Mouse (Mus musculus) forebrain, embryonic 12.5 days (tissue): ENCODE measurements around the gene Slc25a44. TPM values are rescaled to one million over a fixed set of nuclear protein-coding genes. Genes with fewer than 3 reads are reported as not detected.
A peak's percentile ranks its signal among the peaks of the same experiment; 100 is the strongest.

ENCODE experiments used
- ATAC-seq: fragments of 200-750 bp; cut with Nextera tagmentation; 2 replicates; pipeline ENCODE4 v1.8.0; 2017; ENCODE audit warnings: moderate TSS enrichment; ENCODE audit not compliant: low FRiP score
- H3K27ac ChIP-seq: fragments of 300-500 bp; sonication (generic); 2 replicates; pipeline ENCODE4 v1.5.1; 2016; ENCODE audit warnings: mild to moderate bottlenecking
- H3K27me3 ChIP-seq: fragments of 300-500 bp; sonication (generic); 2 replicates; pipeline ENCODE4 v1.6.1; 2016; ENCODE audit warnings: mild to moderate bottlenecking
- H3K36me3 ChIP-seq: fragments of 300-500 bp; sonication (generic); replicated peaks from 2 replicates; pipeline ENCODE4 v1.6.1; 2016; ENCODE audit warnings: mild to moderate bottlenecking
- H3K4me1 ChIP-seq: fragments of 300-500 bp; sonication (generic); 2 replicates; pipeline ENCODE4 v1.6.1; 2016
- H3K4me2 ChIP-seq: fragments of 300-500 bp; sonication (generic); 2 replicates; pipeline ENCODE4 v1.6.1; 2016; ENCODE audit warnings: mild to moderate bottlenecking, moderate library complexity
- H3K4me3 ChIP-seq: fragments of 300-500 bp; sonication (generic); replicated peaks from 2 replicates; pipeline ENCODE4 v1.5.1; 2016; ENCODE audit warnings: mild to moderate bottlenecking
- H3K9ac ChIP-seq: fragments of 300-500 bp; sonication (generic); 2 replicates; pipeline ENCODE4 v1.6.1; 2016; ENCODE audit warnings: mild to moderate bottlenecking
- H3K9me3 ChIP-seq: fragments of 300-500 bp; sonication (generic); 2 replicates; pipeline ENCODE4 v1.6.1; 2016
- WGBS: fragments of 180-500 bp; shearing (Covaris S2); methylation state at CpG from one replicate; pipeline ENCODE4 v1.1.7; 2016; 5-methylcytosine and 5-hydroxymethylcytosine counted together
- polyA plus RNA-seq: library from polyadenylated mRNA; unstranded; fragments of >200 nt; fragmentation: Nextera tagmentation; extraction: Ambion mirVana; gene quantifications from 2 replicates; pipeline ENCODE4 v1.2.1, GENCODE M21; 2016

The Slc25a44 gene
- 22.7 and 24.9 TPM in 2 replicates for polyA plus RNA-seq

DNA sequence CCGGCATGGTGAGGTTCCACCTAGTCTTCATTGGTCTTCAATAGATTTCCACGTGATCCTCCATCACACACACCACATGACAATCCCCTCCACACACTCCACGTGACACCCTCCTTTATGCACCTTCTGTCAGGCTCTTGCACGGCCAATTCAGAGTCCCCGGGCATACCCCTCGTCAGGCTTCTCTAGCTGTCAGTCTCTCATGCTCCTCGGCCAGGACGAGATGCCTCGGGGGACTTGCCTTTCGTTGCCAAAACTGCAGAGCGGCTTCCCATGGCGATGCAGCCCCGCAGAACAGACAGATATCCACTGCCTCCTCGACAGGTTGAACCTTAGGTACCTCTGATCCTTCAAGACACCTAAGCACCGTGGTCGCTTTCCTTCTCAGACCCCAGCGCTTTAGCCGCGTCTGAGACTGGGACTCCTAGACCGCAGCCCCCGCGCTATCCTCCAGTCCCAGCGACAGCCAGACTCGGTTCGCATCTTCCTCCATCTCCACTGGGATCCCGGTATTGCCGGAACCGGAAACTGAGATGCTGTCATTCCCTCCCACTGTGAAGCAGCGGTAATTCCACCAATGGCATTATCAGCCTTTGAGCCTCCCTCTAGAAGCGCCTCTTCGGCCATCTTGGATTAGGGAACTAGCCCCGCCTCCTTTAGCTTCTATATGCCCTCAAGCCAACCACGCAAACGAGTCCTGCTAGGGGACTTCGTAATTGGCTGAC lies at the start of gene Slc25a44:
Slc25a44 (minus strand) TSS at position 535 of the 725 bp plus-strand sequence.
- H3K27me3 ChIP-seq = no peaks in the 10 kb centered on the region
- peaks cover 25% of the 10 kb centered on the region for H3K4me1 ChIP-seq
- ATAC-seq = peak; percentile 97
- peak within 1 kb of the TSS; percentile 74 for H3K9ac ChIP-seq
- H3K36me3 ChIP-seq = peaks cover 18% of the 10 kb centered on the region
- peak within 1 kb of the TSS; percentile 53; the same call in 1 of the 2 replicates for H3K27ac ChIP-seq
- H3K4me2 ChIP-seq = peak within 1 kb of the TSS; percentile 96
- H3K4me3 ChIP-seq = peak within 1 kb of the TSS; percentile 80
- H3K9me3 ChIP-seq = no peaks in the 10 kb centered on the region
- 1% methylated on average over 35 of the region's 35 CpGs for WGBS

DNA sequence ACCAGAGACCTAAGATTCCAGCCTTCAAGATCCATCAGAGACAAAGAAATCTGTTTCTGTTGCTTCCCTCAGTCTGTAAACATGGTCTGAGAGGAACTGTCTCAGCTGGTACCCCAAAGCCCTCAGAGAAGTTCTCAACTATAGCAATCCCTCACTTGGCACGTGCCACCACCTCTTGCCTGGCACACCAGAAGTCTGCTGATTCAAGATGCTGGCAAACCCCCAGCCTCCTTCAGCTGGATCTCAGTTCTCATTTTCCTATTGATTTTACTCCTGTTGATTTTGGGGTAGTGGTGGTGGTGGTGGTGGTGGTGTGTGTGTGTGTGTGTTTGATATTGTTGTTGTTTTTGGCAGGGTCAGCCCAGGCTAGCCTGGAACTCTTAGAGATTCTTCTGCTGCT lies 48.6 kb upstream of the Slc25a44 start:
- H3K27me3 ChIP-seq = peaks cover 1% of the 10 kb centered on the region; the same call in 1 of the 2 replicates
- no peaks in the 10 kb centered on the region for H3K9me3 ChIP-seq
- peaks cover 10% of the 10 kb centered on the region for H3K4me1 ChIP-seq
- no peak for ATAC-seq
- H3K27ac ChIP-seq = no peak overlapping the region
- no peak overlapping the region for H3K4me2 ChIP-seq
- no peak overlapping the region for H3K9ac ChIP-seq
- H3K36me3 ChIP-seq = no peaks in the 10 kb centered on the region
- H3K4me3 ChIP-seq = no peak overlapping the region
- WGBS = 89% methylated on average over 1 of the region's 1 CpGs

DNA sequence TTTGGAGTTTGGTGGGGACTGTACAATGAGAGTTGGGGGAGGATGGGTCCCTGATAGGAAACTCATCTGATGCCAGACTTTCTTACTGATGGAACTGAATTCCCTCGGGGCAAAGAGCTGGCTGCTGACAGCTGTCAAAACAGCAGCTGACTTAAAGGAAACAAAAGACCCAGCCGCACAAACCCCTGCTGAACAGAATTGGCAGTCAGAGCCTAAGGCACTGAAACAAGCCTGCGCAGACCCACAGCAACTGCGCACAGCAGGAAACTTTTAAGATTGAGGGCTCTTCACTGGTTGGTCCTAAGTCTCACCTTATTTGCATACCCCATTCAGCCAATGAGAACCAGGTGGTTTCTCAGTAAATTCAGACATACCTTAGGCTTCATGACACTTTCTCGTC lies 48.1 kb upstream of the Slc25a44 start:
- H3K9me3 ChIP-seq = no peaks in the 10 kb centered on the region
- H3K4me2 ChIP-seq = no peak overlapping the region
- H3K27me3 ChIP-seq = peaks cover 7% of the 10 kb centered on the region; the same call in 1 of the 2 replicates
- H3K4me3 ChIP-seq = no peak overlapping the region
- peak overlapping the region; percentile 37; the same call in 1 of the 2 replicates for H3K27ac ChIP-seq
- peak; percentile 58 for ATAC-seq
- H3K4me1 ChIP-seq = peaks cover 10% of the 10 kb centered on the region
- H3K9ac ChIP-seq = no peak overlapping the region
- H3K36me3 ChIP-seq = no peaks in the 10 kb centered on the region
- 25% methylated on average over 5 of the region's 5 CpGs for WGBS

DNA sequence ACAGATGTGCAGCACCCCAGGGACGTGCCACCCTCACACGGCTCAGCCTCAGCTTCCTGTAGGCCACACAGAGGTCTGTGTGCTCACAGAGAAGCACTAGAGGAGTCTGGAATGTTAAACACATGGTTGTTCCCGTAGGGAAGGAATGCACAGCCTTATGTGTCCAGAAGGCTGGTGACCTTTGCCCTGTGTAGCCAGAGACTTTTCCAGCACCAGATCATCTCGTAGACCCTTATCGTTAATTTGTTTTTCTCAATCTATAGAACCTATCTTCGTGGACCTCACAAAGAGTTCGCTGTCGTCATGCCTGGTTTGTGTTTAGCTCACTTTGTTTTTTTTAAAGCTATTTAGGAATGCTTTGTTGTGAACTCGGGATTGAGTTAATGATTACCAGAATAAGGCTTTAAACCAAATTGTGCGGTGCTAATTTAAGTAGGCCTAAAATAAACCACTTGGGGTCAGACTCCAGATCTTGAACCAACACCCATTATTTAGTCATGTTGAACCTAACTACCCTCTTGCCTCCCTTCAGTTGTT lies 46.1 kb upstream of the Slc25a44 start:
- no peak overlapping the region for H3K4me3 ChIP-seq
- 73% methylated on average over 10 of the region's 10 CpGs for WGBS
- ATAC-seq = no peak
- H3K4me2 ChIP-seq = no peak overlapping the region
- H3K27ac ChIP-seq = no peak overlapping the region
- H3K4me1 ChIP-seq = peaks cover 8% of the 10 kb centered on the region
- no peak overlapping the region for H3K9ac ChIP-seq
- H3K9me3 ChIP-seq = no peaks in the 10 kb centered on the region
- H3K36me3 ChIP-seq = no peaks in the 10 kb centered on the region
- H3K27me3 ChIP-seq = peaks cover 13% of the 10 kb centered on the region

DNA sequence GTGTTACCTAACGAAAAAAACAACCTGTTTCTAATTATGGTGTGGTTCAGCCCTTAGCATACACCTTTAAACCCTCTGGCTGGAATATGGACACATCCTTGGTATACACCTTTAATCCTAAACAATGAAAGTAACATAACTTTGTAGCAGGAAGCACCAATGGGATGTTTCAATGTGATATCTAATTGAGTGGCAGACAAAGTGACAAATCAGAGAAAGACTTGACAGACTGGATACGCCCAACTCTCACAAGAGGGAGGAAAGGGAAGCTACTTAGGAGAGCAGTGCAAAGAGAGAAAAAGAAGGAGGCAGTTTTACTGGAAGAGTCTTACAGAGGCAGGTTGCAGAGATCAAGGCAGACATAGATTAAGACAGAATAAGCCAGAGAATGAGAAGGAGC lies 44.5 kb upstream of the Slc25a44 start:
- no peak for ATAC-seq
- H3K27me3 ChIP-seq = peaks cover 13% of the 10 kb centered on the region
- no peaks in the 10 kb centered on the region for H3K36me3 ChIP-seq
- WGBS = 82% methylated on average over 2 of the region's 2 CpGs
- no peak overlapping the region for H3K4me2 ChIP-seq
- H3K4me3 ChIP-seq = no peak overlapping the region
- H3K9ac ChIP-seq = no peak overlapping the region
- H3K9me3 ChIP-seq = no peaks in the 10 kb centered on the region
- peaks cover 8% of the 10 kb centered on the region for H3K4me1 ChIP-seq
- H3K27ac ChIP-seq = no peak overlapping the region

DNA sequence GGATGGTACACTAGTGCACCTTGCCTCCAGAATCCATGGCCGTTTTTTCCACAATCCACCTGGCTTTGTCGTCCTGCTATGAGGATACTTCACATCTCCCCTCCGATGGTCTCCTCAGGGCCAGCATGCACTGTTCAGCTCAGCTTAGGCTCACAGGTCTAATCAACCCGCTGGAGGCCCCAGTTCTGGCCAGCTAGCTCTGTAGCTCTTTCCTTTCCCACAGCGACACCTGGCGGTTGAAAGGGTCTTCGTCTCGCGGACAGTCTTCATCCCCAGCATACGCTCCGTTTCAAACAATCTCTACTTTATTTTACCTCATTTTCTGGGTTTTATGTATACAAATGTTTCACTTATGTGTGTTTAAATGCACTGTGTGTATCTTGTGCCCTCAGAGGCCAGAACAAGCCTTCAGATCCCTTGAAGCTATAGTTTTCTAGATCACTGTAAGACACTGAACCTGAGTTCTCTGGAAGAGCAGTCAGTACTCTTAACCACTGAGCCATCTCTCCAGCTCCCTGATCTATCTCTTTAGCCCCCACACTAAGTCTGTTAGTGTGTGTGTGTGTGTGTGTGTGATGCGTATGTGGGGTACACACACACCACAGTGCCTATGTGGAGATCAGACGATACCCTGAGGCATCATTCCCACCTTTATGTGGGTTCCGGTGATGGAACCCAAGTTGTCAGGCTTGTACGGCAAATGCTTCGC lies 42.3 kb upstream of the Slc25a44 start:
- H3K4me3 ChIP-seq = no peak overlapping the region
- 27% methylated on average over 16 of the region's 16 CpGs for WGBS
- H3K4me1 ChIP-seq = no peaks in the 10 kb centered on the region
- peaks cover 16% of the 10 kb centered on the region for H3K27me3 ChIP-seq
- H3K9me3 ChIP-seq = no peaks in the 10 kb centered on the region
- H3K36me3 ChIP-seq = no peaks in the 10 kb centered on the region
- no peak overlapping the region for H3K4me2 ChIP-seq
- H3K27ac ChIP-seq = no peak overlapping the region
- H3K9ac ChIP-seq = no peak overlapping the region
- peak; percentile 81 for ATAC-seq

DNA sequence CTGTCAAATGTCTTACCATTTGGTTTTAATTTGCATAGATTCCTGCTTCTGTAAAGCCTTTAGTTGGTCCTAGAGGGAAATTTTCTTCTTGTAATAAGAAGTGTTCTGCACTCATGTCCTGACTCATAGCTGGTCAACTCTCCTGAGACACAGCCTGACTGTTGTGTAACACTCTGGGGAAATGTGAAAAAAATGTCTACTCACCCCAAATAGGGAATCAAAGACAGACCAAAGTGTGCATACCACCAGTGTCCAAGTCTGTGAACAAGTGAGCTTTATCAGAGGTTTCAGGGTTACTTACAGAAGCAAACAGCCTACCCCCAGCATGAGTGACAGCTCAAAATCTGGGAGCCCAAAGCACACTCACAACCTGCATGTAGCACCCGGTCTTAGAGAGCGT lies 40.2 kb upstream of the Slc25a44 start:
- Histone ChIP-seq H3K4me1 (peaks cover 9% of the 10 kb centered on the region; the same call in 1 of the 2 replicates), H3K9ac (no peak overlapping the region), H3K27me3 (peaks cover 24% of the 10 kb centered on the region), H3K4me2 (no peak overlapping the region), H3K4me3 (no peak overlapping the region), H3K27ac (no peak overlapping the region), H3K9me3 (no peaks in the 10 kb centered on the region), H3K36me3 (no peaks in the 10 kb centered on the region)
- WGBS = 87% methylated on average over 2 of the region's 2 CpGs
- ATAC-seq = no peak

DNA sequence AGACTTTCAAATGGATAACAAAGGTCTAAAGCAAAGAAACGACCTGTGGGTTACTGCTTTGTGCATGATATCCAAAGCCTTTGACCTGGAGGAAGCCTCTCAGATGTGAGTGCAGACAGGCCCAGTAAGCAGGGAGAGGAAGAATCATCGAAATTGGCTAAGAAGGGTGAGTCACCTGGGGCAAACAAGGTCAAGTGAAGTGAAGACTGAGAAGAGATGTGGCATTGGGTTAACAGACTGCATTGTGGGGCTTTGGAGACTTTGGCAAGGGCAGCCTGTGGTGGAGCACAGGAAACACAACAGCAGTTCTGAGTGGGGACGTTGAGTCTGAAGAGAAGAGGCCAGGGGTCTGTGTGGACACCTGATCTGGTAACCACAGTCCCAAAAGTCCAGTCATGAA lies 39.5 kb upstream of the Slc25a44 start:
- no peak overlapping the region for H3K4me2 ChIP-seq
- no peaks in the 10 kb centered on the region for H3K36me3 ChIP-seq
- H3K27me3 ChIP-seq = peaks cover 28% of the 10 kb centered on the region
- H3K4me3 ChIP-seq = no peak overlapping the region
- WGBS = 54% methylated on average over 3 of the region's 3 CpGs
- no peak overlapping the region for H3K27ac ChIP-seq
- no peak for ATAC-seq
- H3K9ac ChIP-seq = no peak overlapping the region
- peaks cover 9% of the 10 kb centered on the region; the same call in 1 of the 2 replicates for H3K4me1 ChIP-seq
- no peaks in the 10 kb centered on the region for H3K9me3 ChIP-seq

DNA sequence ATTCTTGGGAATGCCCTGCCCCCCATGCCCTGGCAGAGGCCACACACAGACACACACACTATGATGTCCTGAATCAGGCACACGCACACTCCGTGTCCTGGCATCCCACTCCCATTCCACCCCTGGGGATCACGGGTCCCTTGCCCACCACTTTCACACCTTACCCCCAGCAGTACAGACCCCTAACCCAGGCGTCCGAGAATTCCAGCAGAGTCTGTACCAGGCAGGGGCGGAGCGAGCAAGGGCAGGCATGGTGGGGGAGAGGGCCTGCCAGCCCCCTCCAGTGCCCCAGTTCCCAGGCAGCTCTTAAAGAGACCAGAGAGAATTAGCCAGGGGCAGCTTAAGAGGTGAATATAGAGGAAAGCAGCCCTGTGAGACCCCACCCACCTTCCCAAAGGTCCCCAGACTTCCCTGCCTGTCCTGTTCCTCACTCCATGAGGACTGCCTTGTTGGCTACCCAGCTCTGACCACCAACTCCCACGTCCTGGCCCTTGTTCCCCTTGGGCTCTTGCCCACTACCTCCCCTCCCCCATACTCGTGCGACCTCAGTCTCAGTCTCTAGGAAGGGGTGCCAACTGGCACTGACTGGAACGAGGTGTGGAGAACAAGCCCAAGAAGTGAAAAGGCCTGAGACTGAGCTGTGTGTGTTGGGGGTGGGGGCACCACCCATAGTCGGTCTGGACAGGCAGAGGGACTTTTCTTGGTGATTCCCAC lies 36.2 kb upstream of the Slc25a44 start, which contains the start of gene Sema4a:
Sema4a (minus strand) TSS at position 200 of the 714 bp plus-strand sequence.
- H3K27ac ChIP-seq = peak within 1 kb of the TSS; percentile 31; the same call in 1 of the 2 replicates
- H3K4me3 ChIP-seq = no peak within 1 kb of the TSS
- peaks cover 15% of the 10 kb centered on the region; the same call in 1 of the 2 replicates for H3K27me3 ChIP-seq
- no peaks in the 10 kb centered on the region for H3K9me3 ChIP-seq
- no peaks in the 10 kb centered on the region for H3K36me3 ChIP-seq
- H3K9ac ChIP-seq = no peak within 1 kb of the TSS
- WGBS = 45% methylated on average over 12 of the region's 12 CpGs
- H3K4me2 ChIP-seq = 0 out of 2 replicates have a peak within 1 kb of the TSS, but pooled peaks have one; percentile 10
- no peak for ATAC-seq
- peaks cover 33% of the 10 kb centered on the region for H3K4me1 ChIP-seq

DNA sequence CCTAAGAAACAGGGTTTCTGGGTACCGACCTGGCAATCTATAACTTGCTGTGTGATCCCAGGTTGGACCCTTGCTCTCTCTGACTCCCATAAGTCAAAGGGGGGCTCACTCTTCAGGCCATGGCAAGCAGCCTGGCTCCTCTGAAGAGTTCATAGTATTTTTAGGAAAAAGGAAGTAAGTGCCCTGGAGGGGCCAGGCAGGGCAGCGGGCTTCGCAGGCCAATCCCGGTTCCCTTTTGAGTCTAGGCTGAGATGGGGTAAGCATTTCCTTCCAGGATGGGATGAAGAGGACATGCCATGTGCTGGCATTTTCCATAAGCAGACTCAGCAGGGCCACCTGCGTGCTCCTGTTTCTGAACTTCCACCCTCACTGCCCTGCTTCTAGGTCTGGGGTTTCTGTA lies 35.1 kb upstream of the Slc25a44 start:
- no peak for ATAC-seq
- Histone ChIP-seq H3K9ac (no peak overlapping the region), H3K4me1 (peaks cover 33% of the 10 kb centered on the region), H3K4me2 (no peak overlapping the region), H3K36me3 (no peaks in the 10 kb centered on the region), H3K4me3 (no peak overlapping the region), H3K27ac (no peak overlapping the region), H3K9me3 (no peaks in the 10 kb centered on the region), H3K27me3 (peaks cover 20% of the 10 kb centered on the region; the same call in 1 of the 2 replicates)
- WGBS = 74% methylated on average over 5 of the region's 5 CpGs

DNA sequence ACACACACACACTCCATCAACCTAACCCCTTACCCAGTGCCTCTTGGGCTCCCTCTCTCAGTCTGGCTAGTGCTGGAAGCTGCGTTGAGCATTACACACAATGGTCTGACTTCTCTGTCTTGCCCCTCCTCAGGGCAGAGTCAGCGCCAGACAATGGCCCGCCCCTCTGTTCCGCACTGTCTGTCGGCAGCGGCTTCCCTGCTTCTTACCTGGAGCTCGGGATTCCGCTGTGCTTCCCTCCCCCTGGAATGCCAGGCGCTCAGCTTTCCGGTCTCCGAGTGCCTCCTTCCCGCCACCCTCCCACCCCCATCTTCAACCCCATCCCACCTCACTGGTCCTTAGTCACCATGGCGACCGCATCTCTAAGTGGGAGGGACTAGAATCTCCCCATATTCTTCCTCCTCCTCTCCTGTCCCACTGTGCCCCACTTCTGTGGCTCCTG lies 33.9 kb upstream of the Slc25a44 start:
- H3K36me3 ChIP-seq = no peaks in the 10 kb centered on the region
- peak overlapping the region; percentile 69 for H3K27ac ChIP-seq
- peak overlapping the region; percentile 40 for H3K4me3 ChIP-seq
- H3K4me2 ChIP-seq = peak overlapping the region; percentile 55
- H3K9ac ChIP-seq = peak overlapping the region; percentile 50
- peaks cover 33% of the 10 kb centered on the region for H3K4me1 ChIP-seq
- peak; percentile 87 for ATAC-seq
- peaks cover 21% of the 10 kb centered on the region; the same call in 1 of the 2 replicates for H3K27me3 ChIP-seq
- 2% methylated on average over 14 of the region's 14 CpGs for WGBS
- H3K9me3 ChIP-seq = no peaks in the 10 kb centered on the region
